Mouse (Mus musculus): ENCODE measurements around the gene Mrpl35. TPM values are rescaled to one million over a fixed set of nuclear protein-coding genes. Genes with fewer than 3 reads are reported as not detected.
"Not testable (repeated sequence)": the region's sequence is repeated elsewhere in the genome, so short reads cannot be mapped to it uniquely, and the experiment has no call there.

The Mrpl35 gene
- total RNA-seq (2021) = 10 to 100 TPM; 48.1 to 48.7 TPM

- no peak for DNase-seq
- intact Hi-C loops (cut with DNase I) = loop anchor here (10.0 kb wide), 1 partner anchor 552 kb away; the partner anchor contains the start of gene Krcc1
Observed at GRCm38 (mm10) chr6:71826869-71827268, at the start of gene Mrpl35. TSS of gene Mrpl35 (minus strand) at chr6:71826969.

GRCm38 (mm10) chr6:71871396-71871795, 44.6 kb upstream of the Mrpl35 start:
- intact Hi-C loops (cut with DNase I) = no loop called here
- no peak for DNase-seq

GRCm38 (mm10) chr6:71868809-71869208, 42.0 kb upstream of the Mrpl35 start:
- intact Hi-C loops (cut with DNase I) = no loop called here
- no peak for DNase-seq

DNA sequence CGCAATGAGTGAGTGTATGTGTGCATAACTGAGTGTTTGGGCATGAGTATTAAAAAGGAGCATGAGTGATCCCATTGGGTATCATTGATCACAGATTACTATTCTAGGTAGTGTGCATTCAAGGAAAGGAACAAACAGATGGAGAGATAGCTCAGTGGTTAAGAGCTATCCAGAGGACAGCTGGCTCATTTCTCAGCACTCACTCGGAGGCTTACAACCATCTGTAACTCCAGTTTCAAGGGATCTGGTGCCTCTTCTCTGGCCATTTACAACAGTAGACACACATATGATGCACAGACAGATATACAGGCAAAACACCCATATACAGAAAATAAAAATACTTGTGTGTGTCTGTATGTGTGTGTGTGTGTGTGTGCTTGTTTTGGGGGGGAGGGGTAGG, 41.0 kb upstream of the Mrpl35 start:
- intact Hi-C loops (cut with DNase I) = loop anchor here (2.0 kb wide), 1 partner anchor 297 kb away; no protein-coding TSS in a partner anchor
- no peak for DNase-seq

DNA sequence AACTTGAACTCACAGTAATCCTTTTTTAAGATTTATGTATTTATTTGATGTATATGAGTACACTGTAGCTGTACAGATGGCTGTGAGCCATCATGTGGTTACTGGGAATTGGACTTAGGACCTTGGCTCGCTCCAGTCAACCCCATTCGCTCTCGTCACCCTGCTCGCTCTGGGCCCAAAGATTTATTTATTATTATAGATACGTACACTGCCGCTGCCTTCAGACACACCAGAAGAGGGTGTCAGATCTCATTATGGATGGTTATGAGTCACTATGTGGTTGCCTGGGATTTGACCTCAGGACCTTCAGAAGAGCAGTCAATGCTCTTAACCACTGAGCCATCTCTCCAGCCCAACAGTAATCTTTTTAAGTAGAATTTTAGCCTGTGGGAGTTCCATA, 20.1 kb upstream of the Mrpl35 start:
- intact Hi-C loops (cut with DNase I); DNase-seq: not testable (repeated sequence)

DNA sequence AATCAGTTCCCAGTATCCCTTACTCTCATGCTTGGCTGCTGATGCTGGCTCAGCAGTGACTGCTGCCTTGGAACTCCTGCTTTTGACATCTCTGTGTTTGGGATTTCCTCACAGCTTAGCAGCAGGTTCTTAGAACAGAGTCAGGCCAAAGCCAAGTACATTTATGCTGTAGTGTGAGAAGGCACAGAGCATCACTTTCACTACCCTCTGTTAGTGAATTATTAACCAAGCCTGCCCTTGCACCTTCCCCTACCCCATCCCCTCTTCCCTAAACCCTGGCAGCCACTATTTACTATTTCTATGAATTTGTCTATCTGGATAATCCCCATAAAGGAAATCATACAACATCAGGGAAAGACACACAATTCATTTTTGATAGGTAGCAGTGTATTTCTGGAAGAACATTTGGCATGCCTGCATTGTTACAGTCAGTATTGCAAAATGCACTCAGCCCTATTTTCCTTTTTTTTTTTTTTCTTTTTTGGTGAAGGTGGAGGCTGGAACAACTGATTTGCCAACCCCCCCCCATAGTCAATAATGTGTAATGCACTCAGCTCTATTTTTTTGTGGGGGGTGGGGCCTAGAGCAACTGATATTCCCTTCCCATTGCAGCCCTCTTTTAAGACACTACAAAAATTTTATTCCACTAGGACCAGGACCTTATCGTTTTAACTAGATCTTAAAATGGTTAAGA, 14.0 kb upstream of the Mrpl35 start:
- intact Hi-C loops (cut with DNase I) = no loop called here
- no peak for DNase-seq

- DNase-seq = no peak
- intact Hi-C loops (cut with DNase I) = no loop called here
Observed at GRCm38 (mm10) chr6:71839815-71840214, 13.0 kb upstream of the Mrpl35 start.

DNA sequence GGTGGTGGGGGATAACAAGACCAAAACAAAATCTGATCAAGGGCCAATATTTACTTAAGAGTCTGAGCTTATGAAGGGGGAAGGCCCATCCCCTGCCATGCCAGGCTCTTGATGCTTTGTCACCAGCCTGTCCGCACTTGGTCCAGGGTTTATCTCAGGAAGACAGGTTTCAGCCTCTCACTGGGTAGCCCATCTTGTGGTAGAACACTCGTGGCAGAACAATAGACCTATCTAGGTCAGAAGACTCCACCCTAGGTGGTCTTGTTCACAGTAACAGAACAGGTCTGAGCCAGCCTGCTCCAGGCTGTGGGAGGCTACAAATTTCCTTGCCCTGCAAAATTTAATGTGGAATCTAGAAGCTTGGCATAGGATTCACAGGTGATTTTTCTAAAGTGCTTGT, 10.0 kb upstream of the Mrpl35 start:
- intact Hi-C loops (cut with DNase I) = no loop called here
- no peak for DNase-seq

DNA sequence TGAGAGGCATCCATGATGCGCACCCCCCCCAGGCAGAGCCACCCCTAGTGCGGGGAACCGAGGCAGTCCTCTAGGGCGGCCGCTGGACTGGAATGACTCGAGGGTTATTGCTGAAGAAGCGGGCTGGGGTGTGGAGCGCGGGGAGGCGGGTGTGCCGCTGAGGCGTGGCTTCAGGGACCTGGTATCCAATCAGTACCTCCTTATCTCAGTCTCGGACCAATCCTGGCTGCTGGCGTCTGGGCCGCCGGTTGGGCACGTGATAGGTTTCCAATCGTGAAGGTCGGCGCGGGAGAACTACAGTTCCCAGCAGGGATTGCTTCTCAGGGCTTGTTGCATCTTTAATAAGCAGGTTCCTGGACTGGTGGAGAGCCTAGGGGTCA, 4.8 kb upstream of the Mrpl35 start:
- intact Hi-C loops (cut with DNase I) = no loop called here
- DNase-seq = peak; percentile 89 to 91

DNA sequence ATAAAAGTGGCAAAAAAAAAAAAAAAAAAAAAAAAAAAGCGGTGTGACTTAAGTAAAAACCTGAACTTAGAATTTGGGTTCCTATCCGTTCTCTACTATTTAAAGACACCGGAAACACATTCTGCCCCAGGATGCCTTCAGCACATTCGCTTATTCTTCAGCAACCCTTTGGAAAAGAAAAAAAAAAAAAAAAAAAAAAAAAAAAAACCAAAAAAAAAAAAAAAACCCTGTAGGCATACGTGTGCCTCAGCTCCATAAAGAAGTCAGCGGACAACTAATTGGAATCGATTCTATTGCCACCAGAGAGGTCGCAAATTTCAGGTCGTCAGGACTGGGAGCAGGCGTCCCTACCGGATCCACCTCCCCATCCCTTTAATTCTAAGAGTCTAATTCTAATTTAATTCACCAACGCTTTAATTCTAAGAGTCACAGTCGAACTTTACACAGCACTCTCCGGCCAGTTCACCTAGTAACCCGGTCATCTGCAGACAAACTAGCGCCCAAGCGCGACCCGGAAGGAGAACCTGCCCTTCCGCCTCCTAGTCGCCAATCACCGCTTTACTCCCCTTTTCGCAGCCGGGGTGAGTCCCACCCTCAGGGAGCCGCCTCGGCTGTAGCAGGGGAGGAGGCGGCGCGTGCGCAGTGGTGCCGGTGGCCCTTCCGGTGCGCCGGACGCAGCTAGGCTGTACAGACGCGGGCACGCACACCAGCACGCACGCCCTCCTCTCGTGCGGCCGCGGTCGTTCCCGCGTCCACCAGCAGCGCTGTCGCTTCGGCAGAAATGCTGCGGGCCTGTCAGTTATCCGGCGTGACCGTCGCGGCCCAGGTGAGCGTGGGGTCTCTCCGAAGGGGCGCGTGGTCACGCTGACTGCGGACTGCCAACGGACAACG, 4.2 kb upstream of the Mrpl35 start, which contains the start of gene Immt:
Gene Immt, plus strand, starts transcription at position 642 of the 891 bp plus-strand sequence.
- peak; percentile 95 to 96 for DNase-seq
- intact Hi-C loops (cut with DNase I) = no loop called here

- no peak for DNase-seq
- intact Hi-C loops (cut with DNase I) = loop anchor here (10.0 kb wide), 1 partner anchor 555 kb away; the partner anchor contains the start of gene Krcc1
Observed at GRCm38 (mm10) chr6:71829768-71830167, 3.0 kb upstream of the Mrpl35 start.

- intact Hi-C loops (cut with DNase I) = loop anchor here (5.0 to 10.0 kb wide), 3 partner anchors 282 to 549 kb away; partner anchors contain the start of genes Chmp3, Krcc1 and Rmnd5a
- no peak for DNase-seq
Observed at GRCm38 (mm10) chr6:71823961-71824360, 2.8 kb downstream of the Mrpl35 start.

- intact Hi-C loops (cut with DNase I) = loop anchor here (5.0 to 10.0 kb wide), 3 partner anchors 281 to 549 kb away; partner anchors contain the start of genes Chmp3, Krcc1 and Rmnd5a
Observed at GRCm38 (mm10) chr6:71823488-71823887, 3.3 kb downstream of the Mrpl35 start.

GRCm38 (mm10) chr6:71823085-71823484, 3.7 kb downstream of the Mrpl35 start:
- no peak for DNase-seq
- intact Hi-C loops (cut with DNase I) = loop anchor here (5.0 to 10.0 kb wide), 3 partner anchors 281 to 548 kb away; partner anchors contain the start of genes Chmp3, Krcc1 and Rmnd5a

More at GRCm38 (mm10) chr6:71823488-71823887, 3.3 kb downstream of the Mrpl35 start:
- DNase-seq = peak; percentile 86 to 90

GRCm38 (mm10) chr6:71819764-71820292, 6.9 kb downstream of the Mrpl35 start:
- no peak for DNase-seq
- intact Hi-C loops (cut with DNase I) = loop anchor here (5.0 to 10.0 kb wide), 3 partner anchors 278 to 545 kb away; partner anchors contain the start of genes Chmp3, Krcc1 and Rmnd5a

GRCm38 (mm10) chr6:71812820-71813219, 13.9 kb downstream of the Mrpl35 start:
- intact Hi-C loops (cut with DNase I) = no loop called here
- DNase-seq = no peak

DNA sequence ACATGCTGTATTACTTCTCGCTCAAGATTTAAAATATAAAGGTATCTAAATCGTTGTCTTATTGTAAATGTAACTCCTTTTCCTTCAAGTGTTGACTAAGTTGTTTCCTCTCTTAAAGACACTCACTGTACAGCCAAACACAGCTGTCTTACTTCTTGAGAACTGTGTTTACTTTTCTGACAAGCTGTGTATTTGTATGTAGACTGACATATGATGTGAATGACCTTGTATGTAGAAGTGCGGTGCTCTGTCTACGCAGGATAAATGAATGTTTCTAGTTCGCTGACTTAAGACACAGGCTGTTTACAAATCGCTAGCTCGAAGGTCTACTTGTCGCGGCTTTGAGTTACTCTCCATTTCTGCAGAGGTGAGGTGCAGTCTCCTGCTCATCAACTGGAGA, 16.9 kb downstream of the Mrpl35 start:
- DNase-seq = no peak
- intact Hi-C loops (cut with DNase I) = loop anchor here (10.0 kb wide), 2 partner anchors 405 to 505 kb away; no protein-coding TSS in a partner anchor

DNA sequence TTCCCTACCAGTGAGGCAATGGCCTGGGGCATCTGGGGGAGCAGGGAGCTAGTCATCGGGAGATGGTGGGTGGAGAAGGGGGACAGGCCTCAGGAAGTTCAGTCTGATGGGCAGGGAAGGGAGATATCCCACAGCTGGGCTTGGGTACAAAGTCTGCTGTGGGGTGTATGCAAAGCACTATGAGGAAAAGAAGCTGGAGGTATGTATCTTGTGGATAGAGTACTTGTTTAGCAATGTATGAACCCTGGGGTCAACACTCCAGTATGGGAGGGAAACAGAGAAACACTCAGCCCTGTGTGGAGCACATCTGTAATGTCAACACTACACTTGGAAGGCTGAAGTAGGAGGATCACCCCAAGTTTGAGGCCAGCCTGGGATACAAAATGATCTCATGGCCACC, 20.1 kb downstream of the Mrpl35 start:
- intact Hi-C loops (cut with DNase I) = loop anchor here (10.0 kb wide), 2 partner anchors 402 to 502 kb away; no protein-coding TSS in a partner anchor
- DNase-seq = no peak

DNA sequence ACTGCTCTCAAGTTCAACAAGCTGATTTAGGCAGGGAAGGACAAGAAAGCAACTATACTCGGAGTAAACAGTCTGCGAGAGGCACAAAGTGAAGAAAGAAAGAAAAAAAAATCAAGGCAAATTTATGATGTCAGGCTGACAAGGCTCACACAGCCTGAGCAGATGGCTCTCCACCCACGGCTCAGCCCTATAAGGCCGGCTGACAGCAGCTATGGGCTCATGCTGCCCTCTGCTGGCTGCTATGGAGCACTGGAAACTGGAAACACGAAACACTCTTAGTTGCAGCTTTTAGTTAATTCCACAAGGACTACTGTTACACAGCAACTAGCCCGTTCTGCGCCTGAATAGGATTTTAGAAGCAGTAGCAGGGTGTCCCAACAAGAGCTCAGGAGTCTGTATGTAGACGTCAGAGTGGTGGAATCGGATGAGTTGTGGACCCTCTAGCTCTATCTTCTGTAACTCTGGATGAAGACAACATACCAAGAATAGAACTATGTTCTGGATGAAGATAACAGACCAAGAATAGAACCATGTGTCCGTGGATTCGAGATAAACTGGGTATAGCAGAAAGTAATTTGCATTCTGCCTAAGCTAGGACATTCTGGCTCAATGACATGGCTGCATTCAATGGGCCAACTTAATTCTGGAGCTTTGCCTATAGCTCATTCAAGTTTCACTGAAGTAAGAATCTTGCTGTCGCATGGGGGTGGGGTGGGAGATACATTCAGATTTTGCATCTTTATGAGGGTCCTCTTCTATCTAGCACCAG, 22.5 kb downstream of the Mrpl35 start:
- peak; percentile 57 to 69 for DNase-seq
- intact Hi-C loops (cut with DNase I) = loop anchor here (2.0 to 10.0 kb wide), 6 partner anchors 172 to 655 kb away; partner anchors contain the start of gene Kdm3a

DNA sequence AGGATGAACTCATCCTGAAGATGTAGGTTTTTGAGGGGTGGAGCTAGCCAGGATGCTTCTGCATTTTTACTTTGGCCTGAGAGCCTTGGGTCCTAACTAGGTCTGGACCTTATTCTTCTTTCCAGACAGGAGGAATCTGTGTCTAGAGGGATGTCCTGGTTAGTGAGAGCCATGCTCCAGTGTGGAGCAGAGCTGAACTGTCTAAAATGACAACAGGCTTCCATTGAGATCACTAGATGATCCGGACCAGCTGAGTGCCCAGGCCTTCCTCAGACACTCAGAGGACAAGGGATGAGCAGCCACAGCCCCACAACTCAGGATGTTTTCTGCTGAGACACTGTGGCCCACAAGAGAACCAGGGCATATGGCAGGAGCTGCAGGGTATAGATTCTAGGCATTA, 23.2 kb downstream of the Mrpl35 start:
- DNase-seq = no peak
- intact Hi-C loops (cut with DNase I) = loop anchor here (2.0 to 10.0 kb wide), 6 partner anchors 171 to 655 kb away; partner anchors contain the start of gene Kdm3a
